Mouse (Mus musculus): ENCODE results near the gene Fat3. TPM values are rescaled to one million over a fixed set of nuclear protein-coding genes. Genes with fewer than 3 reads are reported as not detected.

The Fat3 gene
- polyA plus RNA-seq, 1 experiment from 2014 or later, result 6.6 TPM

GRCm38 (mm10) chr9:16283033-16283432 is 218.1 kb downstream of the Fat3 start:
- Histone ChIP-seq H3K36me3 (ENCODE audit: control insufficient read depth, insufficient read depth, low read length) (no peaks in the 10 kb centered on the region), H3K4me1 (ENCODE audit: control insufficient read depth, insufficient read depth, low read length) (no peaks in the 10 kb centered on the region), H3K27me3 (ENCODE audit: control insufficient read depth, insufficient read depth, low read length) (no peaks in the 10 kb centered on the region), H3K4me2 (replicated peaks; ENCODE audit: low read depth, low read length) (no peak overlapping the region), H3K27ac (ENCODE audit: low read depth, low read length) (no peak overlapping the region), H3K9ac (ENCODE audit: low read depth, low read length) (no peak overlapping the region), H3K4me3 (ENCODE audit: low read length) (no peak overlapping the region), H3K9me3 (ENCODE audit: control insufficient read depth, low read length) (no peaks in the 10 kb centered on the region)
- no peak for ATAC-seq (ENCODE audit: low FRiP score, low TSS enrichment)
- WGBS, result 88% methylated on average over 1 of the region's 1 CpGs

- Histone ChIP-seq H3K4me3 (ENCODE audit: low read length) (no peak overlapping the region), H3K9me3 (ENCODE audit: control insufficient read depth, low read length) (no peaks in the 10 kb centered on the region), H3K4me2 (replicated peaks; ENCODE audit: low read depth, low read length) (no peak overlapping the region), H3K27ac (ENCODE audit: low read depth, low read length) (no peak overlapping the region), H3K27me3 (ENCODE audit: control insufficient read depth, insufficient read depth, low read length) (no peaks in the 10 kb centered on the region), H3K36me3 (ENCODE audit: control insufficient read depth, insufficient read depth, low read length) (no peaks in the 10 kb centered on the region), H3K4me1 (ENCODE audit: control insufficient read depth, insufficient read depth, low read length) (no peaks in the 10 kb centered on the region), H3K9ac (ENCODE audit: low read depth, low read length) (no peak overlapping the region)
- ATAC-seq (ENCODE audit: low FRiP score, low TSS enrichment), result no peak
Measured at GRCm38 (mm10) chr9:16282291-16282804, 218.7 kb downstream of the Fat3 start.

- Histone ChIP-seq H3K36me3 (ENCODE audit: control insufficient read depth, insufficient read depth, low read length) (no peaks in the 10 kb centered on the region), H3K4me1 (ENCODE audit: control insufficient read depth, insufficient read depth, low read length) (no peaks in the 10 kb centered on the region), H3K9ac (ENCODE audit: low read depth, low read length) (no peak overlapping the region), H3K4me3 (ENCODE audit: low read length) (no peak overlapping the region), H3K27me3 (ENCODE audit: control insufficient read depth, insufficient read depth, low read length) (no peaks in the 10 kb centered on the region), H3K9me3 (ENCODE audit: control insufficient read depth, low read length) (no peaks in the 10 kb centered on the region), H3K4me2 (replicated peaks; ENCODE audit: low read depth, low read length) (no peak overlapping the region), H3K27ac (ENCODE audit: low read depth, low read length) (no peak overlapping the region)
- ATAC-seq (ENCODE audit: low FRiP score, low TSS enrichment), result no peak
- WGBS, result 80% methylated on average over 2 of the region's 2 CpGs
Measured at GRCm38 (mm10) chr9:16275589-16275988, 225.5 kb downstream of the Fat3 start.

GRCm38 (mm10) chr9:16274130-16274529 is 227.0 kb downstream of the Fat3 start:
- 81% methylated on average over 4 of the region's 4 CpGs for WGBS
- no peak overlapping the region for H3K4me2 ChIP-seq (replicated peaks; ENCODE audit: low read depth, low read length)
- H3K9me3 ChIP-seq (ENCODE audit: control insufficient read depth, low read length), result no peaks in the 10 kb centered on the region
- H3K27ac ChIP-seq (ENCODE audit: low read depth, low read length), result no peak overlapping the region
- no peaks in the 10 kb centered on the region for H3K36me3 ChIP-seq (ENCODE audit: control insufficient read depth, insufficient read depth, low read length)
- no peak for ATAC-seq (ENCODE audit: low FRiP score, low TSS enrichment)
- no peak overlapping the region for H3K9ac ChIP-seq (ENCODE audit: low read depth, low read length)
- H3K27me3 ChIP-seq (ENCODE audit: control insufficient read depth, insufficient read depth, low read length), result no peaks in the 10 kb centered on the region
- no peak overlapping the region for H3K4me3 ChIP-seq (ENCODE audit: low read length)
- no peaks in the 10 kb centered on the region for H3K4me1 ChIP-seq (ENCODE audit: control insufficient read depth, insufficient read depth, low read length)

- Histone ChIP-seq H3K9me3 (ENCODE audit: control insufficient read depth, low read length) (no peaks in the 10 kb centered on the region), H3K4me1 (ENCODE audit: control insufficient read depth, insufficient read depth, low read length) (no peaks in the 10 kb centered on the region), H3K36me3 (ENCODE audit: control insufficient read depth, insufficient read depth, low read length) (no peaks in the 10 kb centered on the region), H3K27ac (ENCODE audit: low read depth, low read length) (no peak overlapping the region), H3K4me2 (replicated peaks; ENCODE audit: low read depth, low read length) (no peak overlapping the region), H3K27me3 (ENCODE audit: control insufficient read depth, insufficient read depth, low read length) (no peaks in the 10 kb centered on the region), H3K4me3 (ENCODE audit: low read length) (no peak overlapping the region), H3K9ac (ENCODE audit: low read depth, low read length) (no peak overlapping the region)
- WGBS, result 90% methylated on average over 1 of the region's 1 CpGs
- no peak for ATAC-seq (ENCODE audit: low FRiP score, low TSS enrichment)
Measured at GRCm38 (mm10) chr9:16272810-16273209, 228.3 kb downstream of the Fat3 start.

GRCm38 (mm10) chr9:16270768-16271114 is 230.3 kb downstream of the Fat3 start:
- Histone ChIP-seq H3K9me3 (ENCODE audit: control insufficient read depth, low read length) (no peaks in the 10 kb centered on the region), H3K4me2 (replicated peaks; ENCODE audit: low read depth, low read length) (no peak overlapping the region), H3K36me3 (ENCODE audit: control insufficient read depth, insufficient read depth, low read length) (no peaks in the 10 kb centered on the region), H3K9ac (ENCODE audit: low read depth, low read length) (no peak overlapping the region), H3K27ac (ENCODE audit: low read depth, low read length) (no peak overlapping the region), H3K4me3 (ENCODE audit: low read length) (no peak overlapping the region), H3K27me3 (ENCODE audit: control insufficient read depth, insufficient read depth, low read length) (no peaks in the 10 kb centered on the region), H3K4me1 (ENCODE audit: control insufficient read depth, insufficient read depth, low read length) (no peaks in the 10 kb centered on the region)
- no peak for ATAC-seq (ENCODE audit: low FRiP score, low TSS enrichment)

- no peak for ATAC-seq (ENCODE audit: low FRiP score, low TSS enrichment)
- H3K27me3 ChIP-seq (ENCODE audit: control insufficient read depth, insufficient read depth, low read length), result no peaks in the 10 kb centered on the region
- no peak overlapping the region for H3K9ac ChIP-seq (ENCODE audit: low read depth, low read length)
- no peak overlapping the region for H3K4me2 ChIP-seq (replicated peaks; ENCODE audit: low read depth, low read length)
- H3K9me3 ChIP-seq (ENCODE audit: control insufficient read depth, low read length), result no peaks in the 10 kb centered on the region
- no peak overlapping the region for H3K27ac ChIP-seq (ENCODE audit: low read depth, low read length)
- no peaks in the 10 kb centered on the region for H3K36me3 ChIP-seq (ENCODE audit: control insufficient read depth, insufficient read depth, low read length)
- no peak overlapping the region for H3K4me3 ChIP-seq (ENCODE audit: low read length)
- no peaks in the 10 kb centered on the region for H3K4me1 ChIP-seq (ENCODE audit: control insufficient read depth, insufficient read depth, low read length)
- 85% methylated on average over 4 of the region's 4 CpGs for WGBS
Measured at GRCm38 (mm10) chr9:16270056-16270767, 230.9 kb downstream of the Fat3 start.

GRCm38 (mm10) chr9:16265519-16265918 is 235.6 kb downstream of the Fat3 start:
- WGBS, result 87% methylated on average over 4 of the region's 4 CpGs

GRCm38 (mm10) chr9:16257241-16257840 is 243.7 kb downstream of the Fat3 start:
- no peaks in the 10 kb centered on the region for H3K36me3 ChIP-seq (ENCODE audit: control insufficient read depth, insufficient read depth, low read length)
- H3K27ac ChIP-seq (ENCODE audit: low read depth, low read length), result no peak overlapping the region
- no peak for ATAC-seq (ENCODE audit: low FRiP score, low TSS enrichment)
- no peaks in the 10 kb centered on the region for H3K4me1 ChIP-seq (ENCODE audit: control insufficient read depth, insufficient read depth, low read length)
- no peaks in the 10 kb centered on the region for H3K27me3 ChIP-seq (ENCODE audit: control insufficient read depth, insufficient read depth, low read length)
- H3K4me3 ChIP-seq (ENCODE audit: low read length), result no peak overlapping the region
- no peak overlapping the region for H3K4me2 ChIP-seq (replicated peaks; ENCODE audit: low read depth, low read length)
- H3K9me3 ChIP-seq (ENCODE audit: control insufficient read depth, low read length), result no peaks in the 10 kb centered on the region
- 39% methylated on average over 3 of the region's 3 CpGs for WGBS
- H3K9ac ChIP-seq (ENCODE audit: low read depth, low read length), result no peak overlapping the region

More at GRCm38 (mm10) chr9:16265519-16265918, 235.6 kb downstream of the Fat3 start:
- H3K36me3 ChIP-seq (ENCODE audit: control insufficient read depth, insufficient read depth, low read length), result no peaks in the 10 kb centered on the region
- no peak overlapping the region for H3K4me2 ChIP-seq (replicated peaks; ENCODE audit: low read depth, low read length)
- H3K9me3 ChIP-seq (ENCODE audit: control insufficient read depth, low read length), result no peaks in the 10 kb centered on the region
- no peak overlapping the region for H3K27ac ChIP-seq (ENCODE audit: low read depth, low read length)
- H3K4me1 ChIP-seq (ENCODE audit: control insufficient read depth, insufficient read depth, low read length), result no peaks in the 10 kb centered on the region
- no peak overlapping the region for H3K4me3 ChIP-seq (ENCODE audit: low read length)
- no peak overlapping the region for H3K9ac ChIP-seq (ENCODE audit: low read depth, low read length)
- ATAC-seq (ENCODE audit: low FRiP score, low TSS enrichment), result no peak
- no peaks in the 10 kb centered on the region for H3K27me3 ChIP-seq (ENCODE audit: control insufficient read depth, insufficient read depth, low read length)

Measured in kidney, embryonic 14.5 days (tissue).